8 mouse cellular contexts compared by ENCODE assay signal in genomic region chr9:22002194-22003162, GRCm38 (mm10). TPM values are rescaled to one million over a fixed set of nuclear protein-coding genes. Genes with fewer than 3 reads are reported as not detected.
DNase-seq lines count a peak whose midpoint lies in the region; ATAC-seq lines count a peak whose summit lies in the region.

Ccdc151 (minus strand) TSS chr9:22002634.
Prkcsh (plus strand) TSS chr9:22002806.

- DNase-seq in WW6 (ENCODE audit: low read depth, low spot score): peak; percentile 99
- DNase-seq in cerebellum, postnatal 4 days (ENCODE audit: low spot score in 2 of 2): peak; percentile 96 to 98
- DNase-seq in gastrocnemius, adult 18-20 months (ENCODE audit: low spot score): peak; percentile 99
- DNase-seq in left cerebral cortex, adult 18-20 months (ENCODE audit: low spot score in 2 of 2): peak; percentile 98 to 100
- peak; percentile 100 for DNase-seq in right cerebral cortex, adult 18-20 months
- DNase-seq in urinary bladder, postnatal 10 days (ENCODE audit: low spot score): peak; percentile 97

- peak; percentile 99 for ATAC-seq in hindbrain, embryonic 16.5 days

- peak within 1 kb of the TSS; percentile 77 for H3K27ac ChIP-seq in hindbrain, embryonic 16.5 days (ENCODE audit: low read depth, low read length)
- peak within 1 kb of the TSS; percentile 71 for H3K27ac ChIP-seq in macrophage

- peak within 1 kb of the TSS; percentile 91 for H3K4me2 ChIP-seq in hindbrain, embryonic 16.5 days (ENCODE audit: low read length)

- no peaks in the 10 kb centered on the region for H3K27me3 ChIP-seq in hindbrain, embryonic 16.5 days (replicated peaks; ENCODE audit: control insufficient read depth, insufficient read depth, low read length)

- H3K36me3 ChIP-seq in hindbrain, embryonic 16.5 days (ENCODE audit: control insufficient read depth, insufficient read depth, low read length): peaks cover 9% of the 10 kb centered on the region; the same call in 1 of the 2 replicates
- H3K36me3 ChIP-seq in macrophage (ENCODE audit: inconsistent target): peaks cover 31% of the 10 kb centered on the region

- H3K4me1 ChIP-seq in hindbrain, embryonic 16.5 days (ENCODE audit: control insufficient read depth, insufficient read depth, low read depth, low read length): peaks cover 24% of the 10 kb centered on the region

- H3K9ac ChIP-seq in hindbrain, embryonic 16.5 days (ENCODE audit: low read depth, low read length): peak within 1 kb of the TSS; percentile 77

- H3K4me3 ChIP-seq in hindbrain, embryonic 16.5 days (ENCODE audit: low read length): peak within 1 kb of the TSS; percentile 75
- peak within 1 kb of the TSS; percentile 97 for H3K4me3 ChIP-seq in macrophage (ENCODE audit: inconsistent target)

- peaks cover 8% of the 10 kb centered on the region for H3K79me2 ChIP-seq in macrophage (ENCODE audit: inconsistent target)

- H3K9me3 ChIP-seq in hindbrain, embryonic 16.5 days (ENCODE audit: control insufficient read depth, low read length): no peaks in the 10 kb centered on the region

- 6% methylated on average over 57 of the region's 57 CpGs for WGBS in hindbrain, embryonic 16.5 days
- 10% methylated on average over 57 of the region's 57 CpGs for WGBS in macrophage (ENCODE audit: missing documents)

RNA-seq across cellular contexts. Expression of gene Ccdc151, which starts in this region (rescaled TPM):
- total RNA-seq in gastrocnemius, adult 18-20 months (2021): not detected
- 5.9 and 6.4 TPM in 2 replicates for polyA plus RNA-seq in hindbrain, embryonic 16.5 days (2015; fragmentation: Nextera tagmentation; extraction: Ambion mirVana)
- 1 to 10 TPM; 8.1 TPM for total RNA-seq in left cerebral cortex, adult 18-20 months (2021)
- total RNA-seq in macrophage (2018; cell fraction: chromatin; rRNA removed): under 1 TPM in 13 of 26 experiments, not detected in 13; 0.30 to 0.96 (median 0.51) TPM
- under 1 TPM in 18 of 26 experiments, not detected in 8; 0.05 to 0.37 (median 0.13) TPM for total RNA-seq in macrophage (2018; cell fraction: cytosol; rRNA removed)
- under 1 TPM in 5 of 26 experiments, not detected in 21; 0.22 to 0.64 (median 0.45) TPM for total RNA-seq in macrophage (2018; cell fraction: nucleus; rRNA removed)
- 0.10 to 0.13 TPM in 2 of 3 replicates, not detected in the other for polyA plus RNA-seq in macrophage (2018)

RNA-seq across cellular contexts. Expression of gene Prkcsh, which starts in this region (rescaled TPM):
- 10 to 100 TPM; 24.4 to 27.9 TPM for total RNA-seq in gastrocnemius, adult 18-20 months (2021)
- polyA plus RNA-seq in hindbrain, embryonic 16.5 days (2015; fragmentation: Nextera tagmentation; extraction: Ambion mirVana): 93.7 and 97.3 TPM in 2 replicates
- total RNA-seq in left cerebral cortex, adult 18-20 months (2021): 10 to 100 TPM; 91.4 to 95.1 TPM
- 10 to 100 TPM; 21.6 to 84.1 (median 55.5) TPM for total RNA-seq in macrophage (2018; cell fraction: chromatin; rRNA removed)
- total RNA-seq in macrophage (2018; cell fraction: cytosol; rRNA removed): 100 to 1,000 TPM in 8 of 26 experiments, 10 to 100 TPM in 18; 51.3 to 116 (median 80.6) TPM
- total RNA-seq in macrophage (2018; cell fraction: nucleus; rRNA removed): 100 to 1,000 TPM in 15 of 26 experiments, 10 to 100 TPM in 11; 48.6 to 157 (median 104) TPM
- 72.3 to 78.4 TPM (median 76.1 TPM) in 3 replicates for polyA plus RNA-seq in macrophage (2018)

Comparison
In these comparisons a context has a peak if more than half of its experiments do, and no peak if none do; other contexts are left out.
1. Peak in every context shown above with its lines: DNase-seq, ATAC-seq, H3K4me3 ChIP-seq and H3K27ac ChIP-seq.
2. RNA of gene Ccdc151 (total RNA-seq): 8.1 TPM in left cerebral cortex, adult 18-20 months; not detected in gastrocnemius, adult 18-20 months; every median in the first group is over 4 times any median in the second.